ENCODE assay signal across 20 mouse cellular contexts in genomic region chr13:90039613-90040012, GRCm38 (mm10). TPM values are rescaled to one million over a fixed set of nuclear protein-coding genes. Genes with fewer than 3 reads are reported as not detected.
DNase-seq lines count a peak whose midpoint lies in the region; ATAC-seq and TF ChIP-seq lines count a peak whose summit lies in the region.
"Had no signal": no experiment of that assay in that cellular context is flagged by ENCODE, and none has a peak within 500 bp of the region (broad histone marks: within the 10 kb centered on the region; RNA-seq: fewer than 3 reads in every experiment).

No protein-coding gene starts in this region.

- H3K4me3 ChIP-seq in lung, embryonic 14.5 days (ENCODE audit: low read depth, low read length), result no peak overlapping the region
- no peak overlapping the region for H3K4me3 ChIP-seq in lung, adult 2 months (replicated peaks; ENCODE audit: extremely low read depth, low read depth, low read length)
- no peak overlapping the region for H3K4me3 ChIP-seq in heart, embryonic 12.5 days
- H3K4me3 ChIP-seq: hindbrain, embryonic 13.5 days; liver, embryonic 13.5 days; megakaryocyte, embryonic 14.5 days; neural tube, embryonic 12.5 days; stomach, embryonic 15.5 days had no signal

- H3K9ac ChIP-seq in lung, embryonic 14.5 days, result no peak overlapping the region
- no peak overlapping the region for H3K9ac ChIP-seq in heart, embryonic 12.5 days
- H3K9ac ChIP-seq: hindbrain, embryonic 13.5 days; liver, embryonic 13.5 days; neural tube, embryonic 12.5 days; stomach, embryonic 15.5 days had no signal

- H3K4me2 ChIP-seq in lung, embryonic 14.5 days, result no peak overlapping the region
- H3K4me2 ChIP-seq in heart, embryonic 12.5 days, result no peak overlapping the region
- H3K4me2 ChIP-seq: hindbrain, embryonic 13.5 days; liver, embryonic 13.5 days; neural tube, embryonic 12.5 days; stomach, embryonic 15.5 days had no signal

- no peaks in the 10 kb centered on the region for H3K9me3 ChIP-seq in lung, embryonic 14.5 days (ENCODE audit: low read depth, low read length)
- no peaks in the 10 kb centered on the region for H3K9me3 ChIP-seq in heart, embryonic 12.5 days (replicated peaks)
- H3K9me3 ChIP-seq: hindbrain, embryonic 13.5 days; liver, embryonic 13.5 days; megakaryocyte, embryonic 14.5 days; neural tube, embryonic 12.5 days; stomach, embryonic 15.5 days had no signal

- H3K36me3 ChIP-seq in lung, embryonic 14.5 days (ENCODE audit: insufficient read depth), result no peaks in the 10 kb centered on the region
- H3K36me3 ChIP-seq in heart, embryonic 12.5 days, result no peaks in the 10 kb centered on the region
- H3K36me3 ChIP-seq: hindbrain, embryonic 13.5 days; liver, embryonic 13.5 days; neural tube, embryonic 12.5 days; stomach, embryonic 15.5 days had no signal

- H3K27ac ChIP-seq in lung, embryonic 14.5 days (ENCODE audit: low read depth), result no peak overlapping the region
- no peak overlapping the region for H3K27ac ChIP-seq in heart, embryonic 12.5 days (ENCODE audit: poor library complexity, severe bottlenecking)
- H3K27ac ChIP-seq: hindbrain, embryonic 13.5 days; liver, embryonic 13.5 days; neural tube, embryonic 12.5 days; stomach, embryonic 15.5 days had no signal

- peak; percentile 16 to 28 for DNase-seq in cerebellum, postnatal 10 days
- DNase-seq in cerebellum, adult 9-11 months, result no peak
- peak; percentile 64 for DNase-seq in lung, embryonic 14.5 days
- DNase-seq in lung, adult 2 months, result no peak
- DNase-seq in embryo, embryonic 11.5 days (ENCODE audit: low read depth, low spot score), result peak; percentile 32
- peak; percentile 85 for DNase-seq in mesoderm, embryonic 11.5 days (ENCODE audit: low read depth, low spot score)
- no peak for DNase-seq in Muller cell, postnatal 12 days (ENCODE audit: inconsistent ontology term)
- DNase-seq: cerebellum, adult 11-12 months; heart, adult 11 months; kidney, adult 11 months; layer of hippocampus, postnatal 36 days; left cerebral cortex, postnatal 4 days; liver, embryonic 13.5 days; lung, postnatal 10 days had no signal

- peaks cover 3% of the 10 kb centered on the region; the same call in 1 of the 2 replicates for H3K4me1 ChIP-seq in lung, embryonic 14.5 days (ENCODE audit: insufficient read depth)
- H3K4me1 ChIP-seq in lung, adult 2 months (ENCODE audit: control insufficient read depth, insufficient read depth, low read length), result no peaks in the 10 kb centered on the region; the same call in 1 of the 2 replicates
- peaks cover 5% of the 10 kb centered on the region; the same call in 1 of the 2 replicates for H3K4me1 ChIP-seq in heart, embryonic 12.5 days (replicated peaks)
- H3K4me1 ChIP-seq: hindbrain, embryonic 13.5 days; liver, embryonic 13.5 days; megakaryocyte, embryonic 14.5 days; neural tube, embryonic 12.5 days; stomach, embryonic 15.5 days had no signal

- TF ChIP-seq POLR2A in lung, adult 2 months (IDR thresholded peaks at IDR 0.05; ENCODE audit: borderline replicate concordance, extremely low read depth, low read depth, low read length), result no peak

- 12% methylated on average over 2 of the region's 2 CpGs for WGBS in lung, embryonic 14.5 days
- WGBS in lung, adult 2 months, result 52% methylated on average over 2 of the region's 2 CpGs
- 42% methylated on average over 2 of the region's 2 CpGs for WGBS in heart, embryonic 12.5 days

- no peak for TF ChIP-seq CTCF in lung, embryonic 14.5 days (IDR thresholded peaks at IDR 0.05; ENCODE audit: low read depth)
- no peak for TF ChIP-seq CTCF in lung, adult 2 months (IDR thresholded peaks at IDR 0.05; ENCODE audit: insufficient read depth, low read length)

- H3K27me3 ChIP-seq in lung, embryonic 14.5 days (ENCODE audit: insufficient read depth, low read length), result no peaks in the 10 kb centered on the region
- H3K27me3 ChIP-seq in heart, embryonic 12.5 days (replicated peaks), result no peaks in the 10 kb centered on the region
- H3K27me3 ChIP-seq: hindbrain, embryonic 13.5 days; liver, embryonic 13.5 days; megakaryocyte, embryonic 14.5 days; neural tube, embryonic 12.5 days; stomach, embryonic 15.5 days had no signal

- peak; percentile 62; the same call in 1 of the 2 replicates for ATAC-seq in lung, embryonic 14.5 days (ENCODE audit: insufficient read depth)
- no peak for ATAC-seq in heart, embryonic 12.5 days (ENCODE audit: insufficient number of reproducible peaks, low FRiP score)
- ATAC-seq: activated CD4-positive, CD25-positive, alpha-beta regulatory T cell, adult 4 months had no signal

RNA-seq across cellular contexts. Expression of gene Tmem167, which starts 49.3 kb away (rescaled TPM):
- polyA plus RNA-seq in lung, embryonic 14.5 days (2014; fragmentation: Nextera tagmentation; extraction: Ambion mirVana), result 75.1 and 77.4 TPM in 2 replicates
- polyA plus RNA-seq in lung, adult 2 months (2012; rRNA removed), result 1.9 and 2.9 TPM in 2 replicates
- polyA plus RNA-seq in heart, embryonic 12.5 days (2016; fragmentation: Nextera tagmentation; extraction: Ambion mirVana), result 48.1 and 50.0 TPM in 2 replicates

RNA-seq across cellular contexts. Expression of gene Xrcc4, which starts 49.8 kb away (rescaled TPM):
- polyA plus RNA-seq in lung, embryonic 14.5 days (2014; fragmentation: Nextera tagmentation; extraction: Ambion mirVana), result 10.5 and 11.2 TPM in 2 replicates
- polyA plus RNA-seq in lung, adult 2 months (2012; rRNA removed), result 0.78 and 2.0 TPM in 2 replicates
- 17.0 and 17.5 TPM in 2 replicates for polyA plus RNA-seq in heart, embryonic 12.5 days (2016; fragmentation: Nextera tagmentation; extraction: Ambion mirVana)

Comparison
In these comparisons a context has a peak if more than half of its experiments do, and no peak if none do; other contexts are left out.
1. DNase-seq: peak in cerebellum, postnatal 10 days (2 of 2), lung, embryonic 14.5 days (single experiment), embryo, embryonic 11.5 days (single experiment) and mesoderm, embryonic 11.5 days (single experiment); none in cerebellum, adult 9-11 months (single experiment), lung, adult 2 months (single experiment) and Muller cell, postnatal 12 days (single experiment).
2. RNA of gene Tmem167, which starts 49.3 kb away (polyA plus RNA-seq): 75.1 to 77.4 TPM in lung, embryonic 14.5 days and 48.1 to 50.0 TPM in heart, embryonic 12.5 days; 1.9 to 2.9 TPM in lung, adult 2 months; every median in the first group is over 10 times any median in the second.